Mouse (Mus musculus) heart, postnatal 0 days (tissue): ENCODE measurements around the gene Cadps2.

Experiments
- CTCF ChIP-seq: IDR thresholded peaks from 2 replicates; pipeline ENCODE4 v1.5.1; 2016; ENCODE audit warnings: antibody characterized with exemption, control low read depth, low read depth
- EP300 ChIP-seq: IDR thresholded peaks from 2 replicates; pipeline ENCODE4 v1.6.1; 2016; ENCODE audit warnings: antibody characterized with exemption, low read depth

- TF ChIP-seq CTCF (no peak), EP300 (no peak)
These were observed 581.2 kb downstream of the Cadps2 start for GRCm38 (mm10) chr6:23257981-23258380.
